Mouse (Mus musculus) liver, embryonic 12.5 days (tissue): ENCODE data around the gene Gjc1. TPM values are rescaled to one million over a fixed set of nuclear protein-coding genes. Genes with fewer than 3 reads are reported as not detected.

ENCODE experiments used
- ATAC-seq: fragments of 200-750 bp; cut with Nextera tagmentation; 2 replicates; pipeline ENCODE4 v1.8.0; 2017; ENCODE audit warnings: moderate number of reproducible peaks, mild to moderate bottlenecking, moderate library complexity
- H3K27ac ChIP-seq: fragments of 300-500 bp; sonication (generic); 2 replicates; pipeline ENCODE4 v1.5.1; 2016; ENCODE audit warnings: mild to moderate bottlenecking
- H3K27me3 ChIP-seq: fragments of 300-500 bp; sonication (generic); replicated peaks from 2 replicates; pipeline ENCODE4 v1.6.1; 2016; ENCODE audit warnings: mild to moderate bottlenecking, moderate library complexity
- H3K36me3 ChIP-seq: fragments of 300-500 bp; sonication (generic); 2 replicates; pipeline ENCODE4 v1.6.1; 2016; ENCODE audit warnings: mild to moderate bottlenecking, moderate library complexity
- H3K4me1 ChIP-seq: fragments of 300-500 bp; sonication (generic); 2 replicates; pipeline ENCODE4 v1.6.1; 2016
- H3K4me2 ChIP-seq: fragments of 300-500 bp; sonication (generic); 2 replicates; pipeline ENCODE4 v1.6.1; 2016; ENCODE audit warnings: mild to moderate bottlenecking, moderate library complexity
- H3K4me3 ChIP-seq: fragments of 300-500 bp; sonication (generic); 2 replicates; pipeline ENCODE4 v1.5.1; 2016; ENCODE audit warnings: mild to moderate bottlenecking, moderate library complexity
- H3K9ac ChIP-seq: fragments of 300-500 bp; sonication (generic); 2 replicates; pipeline ENCODE4 v1.6.1; 2016; ENCODE audit warnings: mild to moderate bottlenecking, moderate library complexity
- H3K9me3 ChIP-seq: fragments of 300-500 bp; sonication (generic); replicated peaks from 2 replicates; pipeline ENCODE4 v1.6.1; 2016; ENCODE audit warnings: mild to moderate bottlenecking, moderate library complexity
- WGBS: fragments of 180-500 bp; shearing (Covaris S2); methylation state at CpG from one replicate; pipeline ENCODE4 v1.1.7; 2016; ENCODE audit not compliant: insufficient replicate concordance; 5-methylcytosine and 5-hydroxymethylcytosine counted together
- polyA plus RNA-seq: library from polyadenylated mRNA; unstranded; fragments of >200 nt; fragmentation: Nextera tagmentation; extraction: Ambion mirVana; gene quantifications from 2 replicates; pipeline ENCODE4 v1.2.1, GENCODE M21; 2016

Gene Gjc1
- polyA plus RNA-seq, 1 experiment from 2014 or later, result 8.7 TPM

GRCm38 (mm10) chr11:102835549-102835948, 16.0 kb upstream of the Gjc1 start, which contains the start of gene Higd1b:
Gene Higd1b, plus strand, starts transcription at chr11:102835849.
- Histone ChIP-seq H3K27ac (no peak within 1 kb of the TSS), H3K36me3 (peaks cover 42% of the 10 kb centered on the region), H3K27me3 (peaks cover 13% of the 10 kb centered on the region), H3K9ac (no peak within 1 kb of the TSS), H3K4me3 (no peak within 1 kb of the TSS), H3K9me3 (no peaks in the 10 kb centered on the region), H3K4me2 (no peak within 1 kb of the TSS), H3K4me1 (no peaks in the 10 kb centered on the region)
- 70% methylated on average over 4 of the region's 4 CpGs for WGBS
- no peak for ATAC-seq

GRCm38 (mm10) chr11:102834219-102834618, 14.7 kb upstream of the Gjc1 start:
- WGBS, result 89% methylated on average over 10 of the region's 10 CpGs
- peaks cover 15% of the 10 kb centered on the region for H3K27me3 ChIP-seq
- no peak overlapping the region for H3K4me3 ChIP-seq
- no peaks in the 10 kb centered on the region for H3K9me3 ChIP-seq
- no peaks in the 10 kb centered on the region for H3K4me1 ChIP-seq
- H3K36me3 ChIP-seq, result peaks cover 28% of the 10 kb centered on the region
- no peak for ATAC-seq
- no peak overlapping the region for H3K9ac ChIP-seq
- H3K4me2 ChIP-seq, result no peak overlapping the region
- no peak overlapping the region for H3K27ac ChIP-seq

- ATAC-seq, result no peak
These were observed 13.3 kb upstream of the Gjc1 start for GRCm38 (mm10) chr11:102832700-102833297.

GRCm38 (mm10) chr11:102830276-102830675, 10.8 kb upstream of the Gjc1 start:
- Histone ChIP-seq H3K36me3 (no peaks in the 10 kb centered on the region), H3K9ac (no peak overlapping the region), H3K9me3 (no peaks in the 10 kb centered on the region), H3K27ac (no peak overlapping the region), H3K4me1 (no peaks in the 10 kb centered on the region), H3K4me3 (no peak overlapping the region), H3K4me2 (no peak overlapping the region), H3K27me3 (peaks cover 31% of the 10 kb centered on the region)
- 61% methylated on average over 4 of the region's 4 CpGs for WGBS
- ATAC-seq, result no peak

More at GRCm38 (mm10) chr11:102832700-102833297, 13.3 kb upstream of the Gjc1 start:
- no peaks in the 10 kb centered on the region for H3K9me3 ChIP-seq
- WGBS, result 58% methylated on average over 18 of the region's 18 CpGs
- no peak overlapping the region for H3K27ac ChIP-seq
- H3K27me3 ChIP-seq, result peaks cover 19% of the 10 kb centered on the region
- H3K4me3 ChIP-seq, result no peak overlapping the region
- H3K4me1 ChIP-seq, result no peaks in the 10 kb centered on the region
- no peak overlapping the region for H3K9ac ChIP-seq
- no peak overlapping the region for H3K4me2 ChIP-seq
- H3K36me3 ChIP-seq, result peaks cover 14% of the 10 kb centered on the region

- no peak for ATAC-seq
- no peaks in the 10 kb centered on the region for H3K4me1 ChIP-seq
- H3K4me3 ChIP-seq, result no peak overlapping the region
- peaks cover 42% of the 10 kb centered on the region for H3K27me3 ChIP-seq
- no peak overlapping the region for H3K9ac ChIP-seq
- no peak overlapping the region for H3K27ac ChIP-seq
- H3K4me2 ChIP-seq, result no peak overlapping the region
- H3K36me3 ChIP-seq, result no peaks in the 10 kb centered on the region
- no peaks in the 10 kb centered on the region for H3K9me3 ChIP-seq
- 38% methylated on average over 4 of the region's 4 CpGs for WGBS
These were observed 7.6 kb upstream of the Gjc1 start for GRCm38 (mm10) chr11:102827097-102827496.

GRCm38 (mm10) chr11:102826476-102826875, 7.0 kb upstream of the Gjc1 start:
- Histone ChIP-seq H3K27me3 (peaks cover 44% of the 10 kb centered on the region), H3K27ac (no peak overlapping the region), H3K4me2 (no peak overlapping the region), H3K9me3 (no peaks in the 10 kb centered on the region), H3K9ac (no peak overlapping the region), H3K4me1 (no peaks in the 10 kb centered on the region), H3K4me3 (no peak overlapping the region), H3K36me3 (no peaks in the 10 kb centered on the region)
- 74% methylated on average over 2 of the region's 2 CpGs for WGBS
- no peak for ATAC-seq

GRCm38 (mm10) chr11:102821231-102821630, 1.7 kb upstream of the Gjc1 start:
- ATAC-seq, result no peak
- WGBS, result 40% methylated on average over 6 of the region's 6 CpGs
- peaks cover 11% of the 10 kb centered on the region for H3K4me1 ChIP-seq
- no peaks in the 10 kb centered on the region for H3K9me3 ChIP-seq
- no peak overlapping the region for H3K4me2 ChIP-seq
- H3K36me3 ChIP-seq, result no peaks in the 10 kb centered on the region
- no peak overlapping the region for H3K27ac ChIP-seq
- H3K4me3 ChIP-seq, result no peak overlapping the region
- no peak overlapping the region for H3K9ac ChIP-seq
- peaks cover 89% of the 10 kb centered on the region for H3K27me3 ChIP-seq

- peaks cover 11% of the 10 kb centered on the region for H3K4me1 ChIP-seq
- no peak for ATAC-seq
- H3K4me2 ChIP-seq, result no peak overlapping the region
- H3K4me3 ChIP-seq, result no peak overlapping the region
- 10% methylated on average over 3 of the region's 3 CpGs for WGBS
- H3K27me3 ChIP-seq, result peaks cover 87% of the 10 kb centered on the region
- no peak overlapping the region for H3K9ac ChIP-seq
- H3K9me3 ChIP-seq, result no peaks in the 10 kb centered on the region
- no peak overlapping the region for H3K27ac ChIP-seq
- no peaks in the 10 kb centered on the region for H3K36me3 ChIP-seq
These were observed 932 bp upstream of the Gjc1 start for GRCm38 (mm10) chr11:102820432-102820831.

GRCm38 (mm10) chr11:102819783-102820385, 384 bp upstream of the Gjc1 start:
- H3K4me1 ChIP-seq, result peaks cover 11% of the 10 kb centered on the region
- no peak overlapping the region for H3K27ac ChIP-seq
- no peaks in the 10 kb centered on the region for H3K9me3 ChIP-seq
- H3K4me2 ChIP-seq, result peak overlapping the region; percentile 70
- no peak for ATAC-seq
- peaks cover 83% of the 10 kb centered on the region for H3K27me3 ChIP-seq
- H3K36me3 ChIP-seq, result no peaks in the 10 kb centered on the region
- H3K9ac ChIP-seq, result no peak overlapping the region
- H3K4me3 ChIP-seq, result peak overlapping the region; percentile 60
- WGBS, result 8% methylated on average over 14 of the region's 14 CpGs

GRCm38 (mm10) chr11:102818121-102819020, 1.1 kb downstream of the Gjc1 start:
- Histone ChIP-seq H3K9ac (peak overlapping the region; percentile 67), H3K4me1 (peaks cover 11% of the 10 kb centered on the region), H3K27me3 (peaks cover 77% of the 10 kb centered on the region), H3K27ac (peak overlapping the region; percentile 72), H3K9me3 (no peaks in the 10 kb centered on the region), H3K4me2 (peak overlapping the region; percentile 70), H3K4me3 (peak overlapping the region; percentile 60), H3K36me3 (no peaks in the 10 kb centered on the region)
- WGBS, result 1% methylated on average over 73 of the region's 92 CpGs
- no peak for ATAC-seq

GRCm38 (mm10) chr11:102814881-102815280, 4.6 kb downstream of the Gjc1 start:
- H3K4me1 ChIP-seq, result peaks cover 11% of the 10 kb centered on the region
- ATAC-seq, result no peak
- H3K27ac ChIP-seq, result no peak overlapping the region
- no peak overlapping the region for H3K9ac ChIP-seq
- H3K4me3 ChIP-seq, result no peak overlapping the region
- no peak overlapping the region for H3K4me2 ChIP-seq
- H3K9me3 ChIP-seq, result no peaks in the 10 kb centered on the region
- no peaks in the 10 kb centered on the region for H3K36me3 ChIP-seq
- peaks cover 48% of the 10 kb centered on the region for H3K27me3 ChIP-seq
